Mouse (Mus musculus): ENCODE data around the gene Cttnbp2nl.

The Cttnbp2nl gene

GRCm38 (mm10) chr3:105012696-105013313 is 40.1 kb downstream of the Cttnbp2nl start:
- no peak for DNase-seq

- no peak for DNase-seq
These were observed 41.1 kb downstream of the Cttnbp2nl start for GRCm38 (mm10) chr3:105011883-105012282.

GRCm38 (mm10) chr3:105010681-105011339 is 42.1 kb downstream of the Cttnbp2nl start:
- no peak for DNase-seq

GRCm38 (mm10) chr3:105008070-105008469 is 44.9 kb downstream of the Cttnbp2nl start:
- no peak for DNase-seq

GRCm38 (mm10) chr3:105006101-105006500 is 46.8 kb downstream of the Cttnbp2nl start:
- no peak for DNase-seq

GRCm38 (mm10) chr3:105005561-105006065 is 47.3 kb downstream of the Cttnbp2nl start:
- DNase-seq = no peak

GRCm38 (mm10) chr3:105005011-105005410 is 47.9 kb downstream of the Cttnbp2nl start:
- no peak for DNase-seq

- no peak for DNase-seq
These were observed 48.9 kb downstream of the Cttnbp2nl start for GRCm38 (mm10) chr3:105003960-105004463.

GRCm38 (mm10) chr3:105001374-105001773 is 51.6 kb downstream of the Cttnbp2nl start:
- DNase-seq = no peak

GRCm38 (mm10) chr3:105000561-105000960 is 52.4 kb downstream of the Cttnbp2nl start:
- DNase-seq = no peak

- DNase-seq = no peak
These were observed 55.4 kb downstream of the Cttnbp2nl start for GRCm38 (mm10) chr3:104997563-104997962.

GRCm38 (mm10) chr3:104995707-104996106 is 57.2 kb downstream of the Cttnbp2nl start:
- no peak for DNase-seq

- DNase-seq = no peak
These were observed 58.5 kb downstream of the Cttnbp2nl start for GRCm38 (mm10) chr3:104994415-104994841.

- DNase-seq = peak; percentile 17
These were observed 59.1 kb downstream of the Cttnbp2nl start for GRCm38 (mm10) chr3:104993800-104994199.

GRCm38 (mm10) chr3:104992709-104993388 is 60.1 kb downstream of the Cttnbp2nl start:
- peak; percentile 89 for DNase-seq

GRCm38 (mm10) chr3:104991703-104992102 is 61.2 kb downstream of the Cttnbp2nl start:
- DNase-seq = no peak

- DNase-seq = no peak
These were observed 65.1 kb downstream of the Cttnbp2nl start for GRCm38 (mm10) chr3:104987884-104988283.

- no peak for DNase-seq
These were observed 73.2 kb downstream of the Cttnbp2nl start for GRCm38 (mm10) chr3:104979735-104980134.

GRCm38 (mm10) chr3:104967548-104968300 is 85.2 kb downstream of the Cttnbp2nl start:
- peak; percentile 92 for DNase-seq

- DNase-seq = no peak
These were observed 86.9 kb downstream of the Cttnbp2nl start for GRCm38 (mm10) chr3:104965991-104966554.

GRCm38 (mm10) chr3:104965070-104965855 is 87.7 kb downstream of the Cttnbp2nl start:
- DNase-seq = no peak
